Mouse (Mus musculus) adrenal gland, adult 18-20 months (tissue): ENCODE data around the gene Foxl1. TPM values are rescaled to one million over a fixed set of nuclear protein-coding genes. Genes with fewer than 3 reads are reported as not detected.

Source experiments
- DNase-seq, 2 experiments: peaks; one replicate each; pipeline ENCODE4 v3.0.0; 2021 to 2022; ENCODE audit warnings: low spot score in 2 of 2
- microRNA-seq, 2 experiments: library from miRNA; unstranded; fragments of <30 nt; microRNA quantifications; one replicate each; pipeline ENCODE4 v1.2.0; 2021; ENCODE audit warnings: borderline number of aligned reads in 2 of 2
- total RNA-seq, 2 experiments: library from RNA; stranded (reverse); gene quantifications; 1 replicate in 1 of 2; 2 replicates in 1 of 2; pipeline ENCODE4 v1.2.3; 2021

The Foxl1 gene
- total RNA-seq, 2 experiments from 2014 or later, result 0.26 to 0.27 TPM

GRCm38 (mm10) chr8:121162906-121163695 is 35.4 kb downstream of the Foxl1 start:
- DNase-seq, result no peak

GRCm38 (mm10) chr8:121164017-121164469 is 36.3 kb downstream of the Foxl1 start:
- peak in 1 of 2 experiments; percentile 31 for DNase-seq

- DNase-seq, result no peak
These were observed 40.3 kb downstream of the Foxl1 start for GRCm38 (mm10) chr8:121168033-121168432.

GRCm38 (mm10) chr8:121170116-121170515 is 42.4 kb downstream of the Foxl1 start:
- DNase-seq, result no peak

- peak in 1 of 2 experiments; percentile 39 for DNase-seq
These were observed 43.1 kb downstream of the Foxl1 start for GRCm38 (mm10) chr8:121170626-121171552.

GRCm38 (mm10) chr8:121172567-121172966 is 44.8 kb downstream of the Foxl1 start:
- no peak for DNase-seq

GRCm38 (mm10) chr8:121174178-121174577 is 46.4 kb downstream of the Foxl1 start:
- DNase-seq, result no peak

GRCm38 (mm10) chr8:121174721-121175539 is 47.2 kb downstream of the Foxl1 start:
- DNase-seq, result no peak

GRCm38 (mm10) chr8:121175540-121176090 is 47.9 kb downstream of the Foxl1 start:
- no peak for DNase-seq

- no peak for DNase-seq
These were observed 48.6 kb downstream of the Foxl1 start for GRCm38 (mm10) chr8:121176291-121176690.

Small RNA genes within 50 kb of the gene (microRNA-seq; reads per million reads assigned to microRNA genes)
- 0 reads per million in 2 experiments for gene Gm27530

Other genes starting within 250 kb of the Foxl1 start
- under 1 TPM; 0.36 to 0.38 TPM for gene Foxf1, start 43.6 kb upstream of the Foxl1 start, total RNA-seq
- 10 to 100 TPM; 28.4 to 30.6 TPM for gene Mthfsd, start 19.5 kb upstream of the Foxl1 start, total RNA-seq
- 1 to 10 TPM; 2.8 to 4.1 TPM for gene Foxc2, start 11.8 kb upstream of the Foxl1 start, total RNA-seq